Mouse (Mus musculus): ENCODE measurements around the gene Tle1.

- TF ChIP-seq CTCF (IDR thresholded peaks at IDR 0.05; ENCODE audit: insufficient read depth, low read length) (peak; percentile 86), POLR2A (IDR thresholded peaks at IDR 0.05; ENCODE audit: borderline replicate concordance, extremely low read depth, low read depth, low read length) (peak; percentile 55; the same call in 1 of the 2 replicates)
Observed at GRCm38 (mm10) chr4:72198877-72199411, 1.8 kb downstream of the Tle1 start.
